Mouse (Mus musculus) common myeloid progenitor, adult 5-6 weeks (primary cell): ENCODE results near the gene Fubp1. TPM values are rescaled to one million over a fixed set of nuclear protein-coding genes. Genes with fewer than 3 reads are reported as not detected.

ENCODE experiments used
- ATAC-seq: replicated peaks from 2 replicates; pipeline ENCODE4 v1.8.0; 2016; ENCODE audit warnings: low read depth, mild to moderate bottlenecking, moderate TSS enrichment, inconsistent platforms; ENCODE audit not compliant: poor library complexity, severe bottlenecking
- total RNA-seq: library from RNA; stranded (forward); fragments of 200-1000, 187-1606 nt; gene quantifications from 2 replicates; pipeline ENCODE4 v1.2.3, GENCODE M21; 2017

Fubp1 gene
- total RNA-seq, 1 experiment from 2014 or later, result 244 TPM

DNA sequence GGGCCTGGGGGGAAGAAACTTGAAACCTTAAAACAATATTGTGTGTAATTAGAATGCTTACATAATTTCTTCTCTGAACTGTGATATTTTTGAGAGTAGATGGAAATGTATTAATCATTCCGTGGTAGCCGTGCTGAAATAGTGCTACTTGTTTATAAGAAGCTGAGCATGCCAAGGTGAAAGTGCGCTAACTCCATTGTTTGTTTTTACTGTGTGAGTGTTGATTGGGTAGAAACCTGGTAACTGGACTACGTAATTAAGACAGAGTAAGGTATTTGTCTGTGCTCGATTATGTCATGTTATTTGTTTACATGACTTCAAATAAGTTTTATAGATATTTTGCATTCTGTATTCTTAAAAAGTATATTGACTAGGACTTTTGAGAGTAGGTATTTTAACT lies 19.0 kb downstream of the Fubp1 start:
- ATAC-seq, result no peak

DNA sequence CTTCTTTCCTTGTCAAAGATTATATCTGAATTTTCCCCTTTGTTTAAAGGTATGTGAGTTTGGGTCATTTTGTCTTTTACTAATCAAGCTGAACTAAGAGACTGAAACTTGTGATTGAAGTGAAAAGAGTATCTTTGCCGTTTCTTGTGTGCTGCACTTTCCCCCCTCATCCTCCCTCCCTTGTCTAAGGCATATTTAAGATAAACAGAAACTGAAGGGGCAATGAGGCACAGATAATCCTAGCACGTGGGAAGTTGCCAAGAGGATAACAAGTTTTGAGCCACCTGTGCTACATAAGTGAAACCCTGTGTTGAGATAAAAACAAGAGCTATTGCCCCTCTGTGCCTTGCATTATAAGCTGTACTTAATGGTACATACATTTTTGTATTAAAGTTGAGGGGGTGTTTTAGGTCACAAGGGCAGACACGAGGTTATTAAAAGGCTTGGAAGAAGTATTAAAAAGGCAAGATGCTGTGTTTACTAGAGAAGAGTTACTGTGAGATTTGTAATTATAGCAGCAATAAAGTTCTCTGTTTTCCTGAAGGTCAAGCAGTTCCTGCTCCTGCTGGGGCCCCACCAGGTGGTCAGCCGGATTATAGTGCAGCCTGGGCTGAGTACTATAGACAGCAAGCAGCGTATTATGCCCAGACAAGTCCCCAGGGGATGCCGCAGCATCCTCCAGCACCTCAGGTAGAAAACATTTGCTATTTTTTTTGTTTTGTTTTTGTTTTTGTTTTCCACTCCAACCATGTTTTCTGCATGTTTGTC lies 21.3 kb downstream of the Fubp1 start:
- peak; percentile 60; the same call in 1 of the 2 replicates for ATAC-seq

DNA sequence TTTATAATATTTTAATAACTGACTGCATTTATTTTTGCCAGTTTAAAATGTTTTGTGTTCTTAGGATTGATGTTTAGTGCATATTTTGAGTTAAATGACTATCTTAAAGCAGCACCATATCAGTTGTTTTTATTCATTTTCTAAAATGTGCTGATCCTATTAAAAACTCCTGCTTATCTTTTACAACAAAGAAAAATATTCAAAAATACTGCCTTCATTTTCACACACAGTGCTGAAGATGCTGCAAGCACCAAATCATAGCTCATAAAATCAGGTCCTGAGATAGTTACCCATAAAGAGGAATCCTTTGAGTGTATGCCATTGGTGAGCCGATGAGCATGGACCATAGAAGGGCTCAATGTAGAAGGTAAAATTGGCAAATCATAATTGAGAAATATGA lies 25.0 kb downstream of the Fubp1 start:
- no peak for ATAC-seq

DNA sequence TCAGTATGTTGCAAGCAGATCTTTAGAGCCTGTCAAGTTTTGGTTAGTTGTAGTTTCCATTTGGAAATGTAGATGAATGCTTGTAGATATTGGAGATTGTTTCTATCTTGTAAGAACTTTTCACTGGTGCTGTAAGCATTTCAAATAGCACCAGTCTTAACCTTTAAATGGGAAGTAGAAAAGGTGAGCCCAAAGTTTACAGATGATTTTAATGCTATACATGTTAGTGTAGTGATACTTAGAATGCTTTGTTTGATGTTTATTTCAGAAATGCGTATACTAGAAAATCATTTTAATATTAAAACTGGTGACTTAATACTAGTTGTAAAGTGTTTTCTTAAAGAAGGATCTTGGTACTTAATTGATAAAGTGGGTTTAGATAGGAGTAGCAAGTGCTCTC lies 25.6 kb downstream of the Fubp1 start:
- ATAC-seq, result no peak

DNA sequence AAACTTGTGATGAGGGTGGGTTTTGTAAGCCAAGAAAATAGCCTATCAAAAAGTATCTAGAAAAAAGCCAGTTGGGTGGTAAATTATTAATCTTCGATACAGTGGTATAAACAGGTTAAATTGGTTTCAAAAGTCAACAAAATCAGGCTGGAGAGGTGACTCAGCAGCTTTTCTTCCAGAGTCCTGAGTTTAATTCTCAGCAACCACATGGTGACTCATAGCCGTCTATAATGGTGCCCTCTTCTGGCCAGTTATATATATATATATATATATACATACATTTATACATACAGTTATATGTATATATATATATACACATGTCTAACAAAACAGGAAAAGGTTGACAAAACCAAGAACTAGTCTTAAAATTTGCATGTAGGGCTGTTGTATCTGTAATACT lies 28.6 kb downstream of the Fubp1 start:
- ATAC-seq, result peak; percentile 67

DNA sequence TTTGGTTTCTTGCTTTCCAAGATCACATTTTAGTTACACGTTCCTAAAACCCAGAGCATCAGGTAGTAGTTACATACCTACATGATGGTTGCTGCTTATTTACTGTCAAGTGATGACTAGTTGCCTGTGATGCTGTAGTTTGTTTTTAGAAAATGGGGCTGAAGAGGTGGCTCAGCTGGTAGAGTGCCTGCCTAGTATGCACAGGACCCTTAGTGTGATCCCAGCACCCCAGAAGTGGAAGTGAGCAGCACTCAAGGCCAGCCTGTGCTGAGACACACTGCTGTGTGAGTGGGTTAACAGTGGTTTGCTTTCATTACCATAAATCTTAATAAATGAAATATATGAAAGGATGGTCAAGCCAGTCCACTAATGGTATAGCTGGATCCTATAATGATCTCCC lies 29.4 kb downstream of the Fubp1 start:
- no peak for ATAC-seq

DNA sequence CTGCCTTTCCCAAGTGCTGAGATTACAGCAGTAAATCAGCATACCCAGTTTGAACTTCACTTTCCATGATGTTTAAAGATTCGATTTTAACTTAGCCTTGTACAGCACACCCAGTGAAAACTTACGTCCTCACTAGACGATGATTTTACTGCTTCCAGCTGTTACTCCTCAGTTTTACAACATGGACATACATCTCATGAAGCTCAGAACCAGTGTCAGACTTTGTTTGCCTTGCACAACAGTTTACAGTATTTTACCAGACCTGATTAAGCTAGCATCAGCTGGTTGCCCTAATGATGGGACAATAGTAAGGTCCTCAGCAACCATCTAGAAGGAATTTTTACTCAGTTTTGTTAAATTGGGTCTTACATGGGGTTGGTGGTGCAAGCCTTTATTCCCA lies 30.9 kb downstream of the Fubp1 start:
- no peak for ATAC-seq

DNA sequence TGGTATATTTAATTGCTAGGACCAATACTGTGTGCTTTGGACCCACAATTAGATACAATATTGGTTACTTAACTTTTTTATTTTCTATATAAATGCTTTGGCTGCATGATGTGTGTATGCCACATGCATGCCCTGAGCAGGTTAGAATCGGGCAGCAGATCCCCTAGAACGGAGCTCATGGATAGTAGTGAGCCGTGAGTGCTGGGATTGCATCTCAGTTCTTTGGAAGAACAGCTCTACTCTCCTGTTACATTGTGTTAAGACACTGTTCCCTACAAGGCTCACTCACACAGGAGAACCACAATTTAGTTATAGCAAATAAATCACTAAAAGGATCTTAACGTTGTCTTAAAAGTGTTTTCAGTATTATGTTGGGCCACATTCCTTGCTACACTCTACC lies 33.1 kb downstream of the Fubp1 start:
- no peak for ATAC-seq

DNA sequence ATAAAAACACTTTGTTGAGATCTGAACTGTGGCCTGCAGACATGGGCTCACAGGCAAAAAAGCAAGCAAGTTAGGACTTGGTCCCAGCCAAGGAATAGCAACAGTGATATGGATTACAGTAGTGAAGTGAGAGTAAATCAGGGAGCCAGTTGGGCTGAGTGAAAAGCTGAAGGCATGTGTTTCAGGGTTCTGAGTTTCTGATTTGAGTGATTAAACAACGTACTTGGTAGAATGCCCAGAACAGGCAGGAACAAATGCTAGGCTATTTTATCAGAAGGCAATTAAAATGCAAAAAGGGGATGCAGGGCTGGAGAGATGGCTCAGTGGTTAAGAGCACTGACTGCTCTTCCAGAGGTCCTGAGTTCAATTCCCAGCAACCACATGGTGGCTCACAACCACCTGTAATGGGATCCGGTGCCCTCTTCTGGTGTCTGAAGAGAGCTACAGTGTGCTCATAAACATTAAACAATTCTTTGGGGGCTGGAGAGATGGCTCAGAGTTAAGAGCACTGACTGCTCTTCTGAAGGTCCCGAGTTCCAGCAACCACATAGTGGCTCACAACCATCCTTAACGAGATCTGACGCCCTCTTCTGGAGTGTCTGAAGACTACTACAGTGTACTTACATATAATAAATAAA lies 35.2 kb downstream of the Fubp1 start:
- no peak for ATAC-seq

DNA sequence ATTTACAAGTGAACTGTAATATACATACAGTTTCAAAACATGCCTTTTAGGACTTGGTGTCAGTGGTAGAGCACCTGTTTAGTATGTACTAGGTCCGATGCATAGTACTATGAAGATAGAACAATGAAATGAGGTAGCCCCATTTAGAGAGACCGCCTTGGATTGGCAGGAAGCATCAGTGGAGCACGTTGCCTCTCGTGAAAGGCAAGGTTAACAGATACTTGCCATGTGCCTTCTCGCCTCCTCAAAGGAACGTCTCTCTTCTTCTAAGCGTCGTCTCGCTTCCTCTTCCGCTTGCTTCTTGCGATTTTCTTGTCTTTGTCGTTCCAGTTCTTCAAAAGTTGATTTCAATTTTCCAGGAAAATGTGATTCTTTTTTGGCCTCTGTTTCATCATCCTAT lies 37.5 kb downstream of the Fubp1 start:
- no peak for ATAC-seq

DNA sequence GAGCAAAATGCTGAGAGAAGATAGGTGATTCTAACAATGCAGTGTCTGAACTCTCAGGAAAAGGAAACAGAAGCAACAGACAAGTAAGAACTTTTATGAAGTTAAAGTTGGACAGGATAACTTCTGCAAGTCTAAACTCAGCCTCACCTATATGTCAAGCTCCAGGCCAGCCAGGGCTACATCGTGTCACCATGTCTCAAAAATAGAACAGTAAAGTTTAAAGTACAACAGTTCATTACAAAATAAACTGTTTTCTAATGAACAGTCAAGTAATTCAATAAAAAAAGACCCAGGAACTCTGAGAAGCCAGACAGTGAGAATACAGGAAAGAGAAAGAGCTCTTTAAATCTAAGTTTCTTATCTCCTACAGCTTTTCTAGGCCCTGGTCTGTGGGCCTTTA lies 40.3 kb downstream of the Fubp1 start:
- ATAC-seq, result no peak

DNA sequence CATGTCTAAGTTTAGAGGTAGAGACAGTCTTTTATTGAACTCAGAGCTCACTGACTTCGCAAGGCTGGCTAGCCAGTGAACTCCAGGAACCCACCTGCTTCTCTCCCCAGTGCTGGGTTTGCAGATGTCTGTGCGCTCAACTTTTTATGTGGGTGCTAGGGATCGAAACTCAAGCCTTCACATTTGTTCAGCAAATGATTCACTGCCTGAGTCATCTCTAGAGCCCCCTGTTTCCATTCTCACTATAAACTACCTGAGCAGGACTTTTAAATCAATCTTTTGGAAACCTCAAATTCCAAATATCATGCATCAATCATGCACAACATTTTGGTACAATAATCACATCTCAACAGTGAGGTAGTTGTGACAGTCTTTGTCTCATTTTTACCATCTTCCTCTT lies 47.3 kb downstream of the Fubp1 start:
- ATAC-seq, result no peak

DNA sequence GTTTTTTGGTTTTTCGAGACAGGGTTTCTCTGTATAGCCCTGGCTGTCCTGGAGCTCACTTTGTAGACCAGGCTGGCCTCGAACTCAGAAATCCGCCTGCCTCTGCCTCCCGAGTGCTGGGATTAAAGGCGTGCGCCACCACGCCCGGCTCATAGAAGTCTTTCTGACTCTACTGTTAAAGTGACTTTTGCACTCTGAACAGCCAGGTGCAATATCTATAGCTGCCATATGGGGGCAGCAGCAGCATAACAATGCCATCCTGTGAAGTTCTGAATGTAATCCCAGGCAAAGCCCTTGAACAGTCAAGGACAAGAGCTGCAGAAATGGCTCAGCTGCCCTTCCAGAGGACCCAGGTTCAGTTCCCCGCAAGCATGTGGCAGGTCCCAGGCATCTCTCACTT lies 49.2 kb downstream of the Fubp1 start:
- ATAC-seq, result peak; percentile 82

DNA sequence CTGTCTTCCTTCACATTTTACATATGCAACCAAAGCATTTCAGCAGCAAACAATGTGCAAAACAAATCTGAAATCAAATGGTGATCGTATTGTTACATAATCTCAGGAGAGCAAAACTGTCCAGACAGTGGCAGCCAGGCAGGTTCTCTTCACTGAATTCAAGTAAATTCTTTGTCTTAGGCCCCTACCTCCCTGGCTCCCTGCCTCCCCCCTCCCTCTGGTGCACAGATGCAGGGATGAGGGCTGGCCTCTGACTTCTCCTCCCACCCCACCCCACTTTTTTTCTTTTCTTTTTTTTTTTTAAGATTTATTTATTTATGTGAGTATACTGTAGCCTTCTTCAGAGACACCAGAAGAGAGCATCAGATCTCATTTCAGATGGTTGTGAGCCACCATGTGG lies 50.1 kb downstream of the Fubp1 start:
- no peak for ATAC-seq

DNA sequence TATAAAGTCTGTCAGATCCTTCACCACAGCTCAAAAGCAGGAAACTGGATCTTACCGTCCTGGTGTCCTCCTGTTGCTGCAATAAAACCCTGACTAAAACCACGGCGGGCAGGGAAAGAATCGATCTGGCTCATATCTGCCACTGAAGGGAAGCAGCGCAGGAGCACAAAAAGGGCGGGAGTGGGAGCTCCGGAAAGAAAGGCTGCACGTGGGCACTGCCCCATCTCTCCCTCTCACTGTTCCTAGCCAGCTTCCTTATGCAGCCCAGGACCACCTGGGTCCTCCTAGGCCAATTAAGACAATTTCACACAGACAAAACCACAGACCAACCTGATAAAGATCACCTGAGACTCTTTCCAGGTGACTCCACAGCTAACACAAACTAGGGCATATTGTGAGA lies 51.2 kb downstream of the Fubp1 start:
- ATAC-seq, result peak; percentile 21; the same call in 1 of the 2 replicates

DNA sequence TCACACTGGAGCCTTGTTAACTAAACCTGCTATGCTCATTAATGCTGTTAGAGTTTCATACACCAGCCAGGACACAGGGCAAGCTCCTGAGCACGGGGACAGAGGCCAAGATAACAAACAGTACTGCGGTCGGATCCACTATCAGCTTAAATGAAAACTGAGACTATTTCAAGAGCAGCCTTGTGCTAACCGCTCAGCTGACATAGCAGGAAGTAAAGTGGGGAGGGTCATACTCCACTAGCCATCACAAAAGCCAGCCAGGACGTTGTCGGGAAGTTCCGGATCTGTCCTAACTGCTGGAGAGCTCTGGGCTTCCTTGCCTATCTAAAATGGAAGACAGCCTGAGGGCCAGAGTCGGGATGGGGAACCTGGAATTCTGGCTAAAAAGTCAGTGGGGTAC lies 51.7 kb downstream of the Fubp1 start:
- peak; percentile 57 for ATAC-seq

DNA sequence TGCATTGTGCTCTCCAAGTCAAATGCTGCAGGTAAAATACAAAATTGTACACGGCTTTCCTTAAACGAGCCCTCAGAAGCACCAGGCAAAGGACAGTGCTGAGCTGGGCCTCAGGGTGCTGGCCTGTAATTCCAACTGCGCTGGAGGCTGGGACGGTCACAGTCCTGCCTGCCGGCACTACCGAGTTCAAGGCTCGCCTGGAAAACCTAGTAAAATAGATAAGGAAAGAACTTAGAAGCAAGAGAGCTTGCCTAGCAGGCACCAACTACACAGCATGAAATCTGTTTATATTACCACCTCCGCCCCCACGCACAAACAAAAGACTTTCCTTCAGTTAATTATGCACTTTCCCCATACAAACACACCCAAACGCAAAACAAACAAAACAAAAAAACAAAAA lies 54.2 kb downstream of the Fubp1 start:
- no peak for ATAC-seq

DNA sequence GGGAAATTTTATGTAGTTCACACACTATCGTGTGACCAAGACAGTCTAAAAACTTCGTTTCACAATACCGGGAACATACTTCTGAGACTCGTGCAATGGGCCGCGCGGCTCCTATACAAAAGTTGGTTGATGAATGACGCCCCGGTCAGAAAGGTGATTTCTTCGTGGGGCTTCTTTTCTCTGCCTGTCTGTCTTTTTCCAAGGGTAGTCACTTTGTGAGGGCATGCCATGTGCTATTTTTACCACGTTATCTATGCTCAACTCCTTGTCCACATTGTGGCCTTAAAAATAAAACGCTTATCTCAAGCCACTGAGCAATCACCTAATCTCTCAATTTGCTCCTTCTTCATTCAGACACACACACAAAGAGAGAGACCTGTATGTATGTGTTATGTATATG lies 54.6 kb downstream of the Fubp1 start:
- ATAC-seq, result no peak

DNA sequence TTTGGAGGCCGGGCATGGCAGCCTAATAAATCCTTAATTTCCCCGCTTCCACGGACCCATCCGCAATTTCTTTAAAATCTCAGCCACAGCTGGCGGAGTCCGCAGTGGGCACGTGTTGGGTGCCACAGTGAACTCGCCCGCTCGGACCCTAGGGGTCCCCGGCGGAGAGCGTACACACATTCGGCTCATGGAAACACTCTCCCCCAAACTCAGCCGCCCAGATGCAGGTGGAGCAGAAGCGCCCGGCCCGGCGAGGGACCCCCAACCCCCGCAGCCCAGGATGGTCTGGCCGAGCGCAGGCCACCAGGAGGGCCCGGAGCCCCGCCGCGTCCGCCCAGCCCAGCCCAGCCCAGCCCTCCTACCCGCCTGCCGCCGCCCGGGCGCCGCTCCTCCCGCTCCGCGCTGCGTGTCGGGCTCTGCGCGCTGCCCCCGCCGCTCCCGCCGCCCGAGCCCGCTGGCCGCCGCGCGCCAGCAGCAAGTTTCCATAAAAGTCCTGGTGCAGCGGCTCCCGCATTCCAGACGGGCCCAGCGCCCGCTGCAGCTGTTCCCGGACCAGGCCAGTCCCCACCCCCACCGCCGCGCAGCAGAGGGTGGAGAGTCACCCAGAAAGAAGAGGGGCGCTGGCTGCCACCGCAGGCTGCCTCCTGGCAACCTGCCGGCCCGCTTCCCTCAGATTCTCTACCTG lies 55.3 kb downstream of the Fubp1 start:
- ATAC-seq, result peak; percentile 47

DNA sequence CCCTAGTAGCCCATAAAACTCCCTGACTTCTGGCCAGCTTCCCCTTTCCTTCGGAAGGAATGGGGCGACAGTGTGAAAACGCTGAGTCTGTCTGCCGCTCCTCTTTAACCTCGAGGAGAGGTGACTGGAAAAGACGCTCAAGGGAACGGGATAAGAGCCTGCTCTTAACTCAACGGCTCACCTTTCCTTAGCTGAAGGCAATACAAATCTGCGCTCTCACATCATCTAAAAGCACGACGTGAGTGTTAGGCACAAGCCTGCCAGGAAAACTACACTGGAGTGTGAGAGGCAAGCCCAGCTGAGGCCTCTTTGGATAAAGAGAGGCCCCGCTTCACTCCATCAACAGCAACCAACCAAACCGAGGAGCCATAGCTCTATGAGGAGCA lies 55.8 kb downstream of the Fubp1 start, which contains the start of gene Nexn:
TSS of gene Nexn (minus strand) at position 315 of the 386 bp plus-strand sequence.
- no peak for ATAC-seq

DNA sequence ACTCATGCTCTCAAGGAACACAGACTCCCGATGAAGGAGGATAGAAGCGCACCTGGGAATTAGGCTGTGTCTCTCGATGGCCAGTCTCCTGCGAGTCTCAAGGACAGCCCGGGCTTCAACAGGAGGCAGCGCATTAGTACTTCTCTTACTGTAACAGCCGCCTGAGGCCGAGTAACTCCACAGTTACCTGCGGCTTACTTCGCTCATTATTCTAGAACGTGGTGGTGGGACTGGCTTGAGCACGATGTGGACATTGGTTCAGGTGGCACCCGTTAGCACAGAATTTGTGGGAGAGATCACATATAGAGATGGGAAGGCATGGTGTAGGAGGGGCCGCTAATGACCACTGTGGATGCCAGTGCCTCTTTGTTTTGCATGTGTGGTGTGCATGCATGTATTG lies 57.9 kb downstream of the Fubp1 start:
- ATAC-seq, result no peak
